Mouse (Mus musculus): ENCODE data around the gene Pdxk. TPM values are rescaled to one million over a fixed set of nuclear protein-coding genes. Genes with fewer than 3 reads are reported as not detected.

Gene Pdxk
- 11.5 TPM for polyA plus RNA-seq (2017; shearing (Covaris generic))

GRCm38 (mm10) chr10:78464792-78465207 is at the start of gene Pdxk:
Pdxk (minus strand) TSS chr10:78464975.

GRCm38 (mm10) chr10:78425181-78426041 is 39.4 kb downstream of the Pdxk start, which contains the start of gene Cstb:
Cstb (plus strand) TSS chr10:78425669.

GRCm38 (mm10) chr10:78412319-78413151 is 52.2 kb downstream of the Pdxk start, which contains the start of gene Rrp1:
Rrp1 (minus strand) TSS chr10:78413043.

Other genes with a start within 250 kb of the Pdxk start
- 35.3 TPM for gene Trappc10, start 220.3 kb downstream of the Pdxk start, polyA plus RNA-seq (2017; shearing (Covaris generic))
- 129 TPM for gene Agpat3, start 112.5 kb downstream of the Pdxk start, polyA plus RNA-seq (2017; shearing (Covaris generic))
- gene Rrp1, start 51.9 kb downstream of the Pdxk start, polyA plus RNA-seq (2017; shearing (Covaris generic)): 242 TPM
- 73.0 TPM for gene Cstb, start 39.3 kb downstream of the Pdxk start, polyA plus RNA-seq (2017; shearing (Covaris generic))
- not detected for gene Olfr1358, start 52.5 kb upstream of the Pdxk start, polyA plus RNA-seq (2017; shearing (Covaris generic))
- gene Ilvbl, start 109.4 kb upstream of the Pdxk start, polyA plus RNA-seq (2017; shearing (Covaris generic)): 26.1 TPM
- not detected for gene Syde1, start 127.0 kb upstream of the Pdxk start, polyA plus RNA-seq (2017; shearing (Covaris generic))
- gene Olfr1357, start 153.1 kb upstream of the Pdxk start, polyA plus RNA-seq (2017; shearing (Covaris generic)): not detected

Measured in effector memory CD4-positive, alpha-beta T cell, adult 7 months (primary cell).